Mouse (Mus musculus) left cerebral cortex, adult 11 months (tissue): ENCODE measurements around the gene Ikbke.
"Not testable (repeated sequence)": the region's sequence is repeated elsewhere in the genome, so short reads cannot be mapped to it uniquely, and the experiment has no call there.

Source experiments
- DNase-seq: peaks from one replicate; pipeline ENCODE4 v3.0.0; 2022; ENCODE audit warnings: low spot score

Gene Ikbke

DNA sequence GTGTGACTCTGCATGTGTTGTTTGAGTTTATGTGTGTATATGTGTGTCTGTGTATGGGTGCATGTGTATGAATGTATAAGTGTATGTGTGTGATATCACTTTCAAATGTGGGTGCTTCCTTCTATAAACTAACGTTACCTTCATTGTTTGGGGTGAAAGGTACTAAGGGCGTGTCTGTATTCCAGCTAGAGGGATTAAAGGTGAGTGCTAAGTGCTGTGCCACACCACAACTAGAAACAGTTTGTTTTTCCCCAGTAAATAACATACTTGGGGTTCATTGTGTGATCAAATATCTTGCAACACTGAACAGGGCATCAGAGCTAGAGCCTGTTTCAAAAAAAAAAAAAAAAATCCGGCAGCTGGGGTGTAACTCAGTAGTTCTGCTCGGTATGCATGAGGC lies 2.3 kb upstream of the Ikbke start:
- no peak for DNase-seq

DNA sequence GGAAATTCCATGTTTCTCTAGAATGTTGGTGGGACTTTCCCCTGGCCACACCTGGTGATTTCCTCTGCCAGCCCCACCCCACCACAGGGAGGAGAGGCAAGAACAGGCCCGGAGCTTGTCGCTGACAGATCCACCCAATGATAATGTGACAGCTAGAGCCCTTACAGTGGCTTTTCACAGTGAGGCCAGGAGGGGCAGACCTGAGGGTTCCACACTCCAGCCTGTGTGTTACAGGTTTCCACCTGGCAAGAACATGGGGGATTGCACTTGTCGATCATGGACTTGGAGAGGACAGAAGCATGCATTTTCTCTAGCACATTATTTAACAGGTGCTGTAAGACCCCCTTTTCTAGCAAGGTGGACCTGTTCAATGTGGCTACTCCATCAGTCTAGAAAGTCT lies 874 bp upstream of the Ikbke start:
- DNase-seq: no peak

DNA sequence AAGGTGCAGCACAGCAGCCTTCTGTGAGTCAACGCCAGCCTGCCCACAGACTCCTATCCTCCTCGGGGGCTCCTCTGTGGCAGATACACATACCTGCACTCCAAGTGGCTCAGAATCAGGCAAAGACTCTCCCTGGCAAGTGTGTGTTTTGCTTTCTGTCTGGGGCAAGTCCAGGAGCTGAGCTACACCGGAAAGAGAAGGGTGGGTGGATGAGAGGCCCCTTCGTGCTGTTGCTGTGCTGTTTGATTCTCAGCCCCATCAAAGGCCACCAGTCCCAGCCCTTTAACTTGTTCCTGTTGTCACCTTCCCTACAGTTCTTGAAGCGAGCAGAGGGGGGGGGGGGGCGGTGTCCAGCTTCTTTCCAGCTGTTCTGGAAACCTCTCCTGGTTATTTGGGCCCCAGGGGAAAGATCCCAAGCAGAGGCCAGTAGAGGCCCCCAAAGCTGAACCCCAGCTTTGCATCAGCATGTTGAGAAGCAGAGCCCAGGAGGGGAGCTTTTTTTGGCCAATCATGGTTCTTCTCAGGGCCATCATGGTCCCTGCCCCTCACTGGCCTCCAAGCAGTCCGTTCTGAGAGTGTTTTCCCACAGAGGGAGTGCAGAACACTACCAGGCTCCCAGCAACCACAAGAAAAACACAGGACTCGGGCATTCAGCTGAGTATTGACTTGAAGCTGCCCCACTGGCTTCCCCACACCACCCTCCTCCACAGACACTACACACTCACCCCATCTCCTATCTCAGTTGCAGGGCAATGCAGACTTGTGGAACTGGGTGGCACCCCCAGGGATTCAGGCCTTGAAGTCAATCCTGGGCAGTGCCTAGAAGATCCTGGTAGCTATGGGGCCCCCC lies 575 bp downstream of the Ikbke start:
- DNase-seq: no peak

DNA sequence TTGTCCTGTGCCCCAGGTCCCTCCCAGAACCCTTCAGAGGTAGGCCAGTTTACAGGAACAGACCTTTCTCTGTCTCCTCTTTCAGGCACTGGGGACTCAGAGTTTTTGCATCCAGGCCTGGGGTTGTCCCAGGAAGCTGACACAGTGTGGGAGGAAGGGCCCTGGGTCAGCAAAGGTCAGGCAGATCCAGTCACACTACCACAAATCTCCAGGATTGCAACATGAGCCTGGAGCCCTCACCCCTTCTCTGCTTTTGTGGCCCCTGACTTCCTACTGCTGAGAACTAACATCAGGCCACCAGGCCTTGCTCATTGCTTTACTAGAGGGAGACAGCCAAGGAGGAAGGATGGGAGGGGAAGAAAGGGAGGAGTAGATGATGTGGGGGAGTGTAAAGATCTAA lies 2.6 kb downstream of the Ikbke start:
- DNase-seq: no peak

DNA sequence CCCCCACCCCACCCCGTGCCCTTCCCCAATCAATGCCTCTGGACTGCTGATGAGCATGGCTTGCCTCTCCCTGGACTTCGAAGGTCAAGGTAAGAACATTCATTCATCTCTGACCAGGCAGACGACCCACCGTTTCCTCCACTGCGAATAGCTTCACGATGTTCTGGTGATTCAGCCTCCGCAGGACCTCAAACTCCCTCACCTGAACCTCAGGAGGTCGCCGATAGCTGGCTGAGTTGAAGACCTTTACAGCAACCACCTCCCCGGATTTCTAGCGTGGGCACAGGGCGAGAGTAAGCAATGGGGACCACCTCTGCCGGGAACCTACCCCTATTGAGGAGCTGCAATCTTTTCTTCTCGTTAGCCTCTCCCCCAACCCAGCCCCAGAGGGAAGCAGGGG lies 3.8 kb downstream of the Ikbke start:
- no peak for DNase-seq

DNA sequence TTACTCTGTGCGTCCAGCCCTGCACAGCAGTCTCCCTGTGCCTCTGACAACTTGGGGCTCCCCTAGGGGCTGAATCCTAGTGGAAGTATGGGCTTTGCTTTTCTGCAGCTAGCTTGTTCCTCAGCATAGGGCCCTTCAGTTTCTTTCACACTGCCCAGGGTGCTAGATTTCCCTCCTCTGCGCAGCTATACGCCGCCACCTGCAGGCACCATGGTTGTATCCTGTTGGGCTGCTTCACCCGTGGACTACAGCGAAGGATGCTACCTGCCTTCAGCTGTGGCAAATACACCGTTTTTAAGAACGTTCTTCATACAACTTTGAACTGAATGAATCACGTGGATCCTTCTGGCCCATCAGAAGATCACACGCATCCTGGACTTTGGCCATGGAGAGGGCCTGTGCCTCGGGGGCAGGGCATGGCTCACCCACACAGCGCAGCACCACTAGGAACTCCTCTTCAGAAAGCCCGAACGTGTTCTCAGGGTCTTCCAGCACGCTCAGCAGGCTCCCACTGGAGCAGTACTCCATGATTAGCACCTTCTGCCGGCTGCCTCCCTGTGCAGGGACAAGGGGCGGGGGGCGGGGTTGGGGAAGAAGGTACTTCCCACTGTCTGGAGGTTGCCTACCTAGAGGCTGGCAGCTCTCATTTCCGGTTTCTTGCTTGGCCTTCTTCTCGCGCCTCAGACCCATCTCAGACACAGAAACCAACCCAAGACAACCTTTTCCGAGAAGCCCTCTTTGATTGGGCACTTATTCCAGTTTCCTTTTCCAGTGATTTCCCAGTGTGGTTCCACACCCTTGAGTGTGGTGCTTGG lies 4.5 kb downstream of the Ikbke start:
- no peak for DNase-seq

DNA sequence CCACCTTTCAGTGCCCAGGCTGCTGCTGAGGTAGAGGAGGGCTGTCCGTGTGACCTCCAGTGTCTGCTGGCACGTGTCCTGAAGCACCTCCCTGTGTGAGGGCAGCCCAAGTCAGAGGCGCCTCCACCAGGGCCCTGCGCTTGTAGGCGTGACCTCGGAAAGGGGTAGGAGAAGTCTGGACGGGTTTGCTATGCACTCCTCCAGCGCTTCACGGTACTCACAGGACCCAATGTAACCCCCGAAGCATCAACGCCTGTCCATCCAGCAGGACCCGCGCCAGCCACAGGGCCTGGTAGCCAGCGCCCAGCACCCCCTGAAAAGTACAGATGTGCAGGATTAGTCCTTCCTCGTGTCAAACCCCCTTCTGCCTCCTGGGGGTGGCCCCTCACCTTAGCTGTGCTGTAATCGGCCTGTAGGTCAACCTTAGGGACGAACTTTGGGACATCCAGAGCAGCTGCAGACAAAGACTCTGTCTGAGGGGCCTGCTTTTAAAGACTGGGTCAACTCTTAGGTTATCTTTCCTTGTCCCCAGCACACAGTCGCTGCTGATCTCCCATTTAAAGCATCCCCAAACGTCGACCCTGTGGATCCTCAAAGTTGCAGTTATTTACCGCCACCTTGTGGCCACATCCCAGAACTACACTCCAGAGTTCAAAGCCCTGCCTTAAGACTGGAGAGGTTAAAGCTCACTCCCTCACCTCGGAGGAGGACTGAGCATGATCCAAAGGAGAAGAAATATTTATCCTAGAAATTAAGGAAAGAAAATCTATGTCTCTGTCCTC lies 9.4 kb downstream of the Ikbke start:
- peak; percentile 27 for DNase-seq

DNA sequence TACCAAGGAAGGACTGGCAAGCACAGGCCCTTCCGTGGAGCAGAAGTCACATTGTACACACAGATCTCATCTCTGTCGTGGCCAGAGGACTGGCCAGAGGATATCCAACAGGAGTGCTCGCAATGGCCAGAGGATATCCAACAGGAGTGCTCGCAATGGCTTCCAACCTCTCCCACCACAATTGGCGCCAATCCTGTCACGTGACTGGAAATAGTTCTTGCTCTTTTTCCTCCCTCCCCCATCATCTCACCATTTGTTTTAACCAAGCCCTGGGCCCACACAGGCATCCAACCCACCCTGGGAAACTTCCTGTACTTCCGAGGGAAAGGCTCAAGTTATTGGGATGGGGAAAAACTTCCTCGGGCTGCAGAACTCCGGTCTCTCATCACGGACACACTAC lies 10.6 kb downstream of the Ikbke start:
- DNase-seq: no peak

DNA sequence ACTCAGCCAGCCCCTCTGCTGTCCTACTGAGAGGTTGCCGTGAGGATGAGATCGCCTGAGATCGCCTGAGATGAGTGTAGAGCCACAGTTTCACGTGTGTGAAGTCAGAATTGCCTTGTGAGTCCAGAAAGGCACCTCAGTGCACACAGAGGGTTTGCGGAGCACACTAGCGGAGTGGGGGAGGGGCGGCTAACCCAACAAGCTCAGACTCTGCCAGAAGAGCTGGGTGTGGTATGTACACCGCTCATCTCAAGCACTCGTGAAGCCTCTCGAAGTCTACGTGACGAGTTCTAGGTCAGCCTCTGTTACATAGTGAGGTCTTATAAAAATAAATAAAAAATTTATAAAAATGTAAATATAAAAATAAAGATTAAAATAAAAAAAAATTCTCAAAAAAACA lies 15.5 kb downstream of the Ikbke start:
- no peak for DNase-seq

DNA sequence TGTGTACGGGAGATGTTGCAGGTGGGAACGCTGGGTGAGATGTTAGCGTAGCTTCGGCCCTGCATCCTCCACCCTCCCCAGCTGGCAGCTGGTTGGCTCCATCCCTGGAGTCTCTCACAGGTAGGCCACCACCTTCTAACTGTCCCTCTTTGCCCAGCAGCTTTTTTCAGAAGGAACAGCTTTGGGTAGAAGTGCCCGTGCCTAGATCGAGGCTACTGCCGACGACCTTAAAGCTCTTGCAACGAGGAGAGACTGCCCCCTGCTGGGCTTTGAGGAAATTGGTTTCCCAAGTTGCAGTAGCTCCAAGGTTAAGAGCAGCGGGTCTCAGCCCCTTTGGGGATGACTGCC lies 19.1 kb downstream of the Ikbke start:
- DNase-seq: no peak

DNA sequence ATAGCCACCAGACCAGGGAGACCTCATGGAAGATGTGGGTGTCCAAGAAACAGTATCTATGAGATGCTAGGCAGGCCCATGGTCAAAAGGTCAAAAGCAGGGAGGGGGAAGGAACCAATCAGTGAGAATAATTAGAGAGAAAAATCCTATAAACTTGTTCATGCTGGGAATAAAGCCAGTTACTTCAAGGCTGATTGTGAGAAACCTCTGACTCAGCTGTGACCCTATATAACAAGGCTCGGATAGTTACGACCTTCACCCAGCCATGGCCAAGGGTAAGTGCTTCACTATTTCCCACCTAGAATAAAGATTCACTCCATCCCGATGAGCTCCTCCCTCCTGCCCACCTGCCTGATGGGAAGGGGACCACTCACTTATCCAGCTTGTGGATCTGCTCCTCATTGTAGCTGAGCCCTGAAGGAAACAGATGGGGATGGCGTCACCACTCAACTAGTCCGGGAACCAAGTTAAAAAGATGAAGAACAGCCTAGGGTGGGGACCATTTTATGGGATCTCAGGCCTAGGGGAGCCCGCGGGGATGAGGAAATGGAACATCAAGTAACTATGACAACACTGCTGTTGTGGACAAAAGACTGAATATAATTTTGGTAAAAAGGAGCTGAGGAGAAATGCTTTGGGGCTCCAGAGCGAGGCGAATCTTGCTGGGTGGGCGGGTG lies 19.6 kb downstream of the Ikbke start:
- no peak for DNase-seq

DNA sequence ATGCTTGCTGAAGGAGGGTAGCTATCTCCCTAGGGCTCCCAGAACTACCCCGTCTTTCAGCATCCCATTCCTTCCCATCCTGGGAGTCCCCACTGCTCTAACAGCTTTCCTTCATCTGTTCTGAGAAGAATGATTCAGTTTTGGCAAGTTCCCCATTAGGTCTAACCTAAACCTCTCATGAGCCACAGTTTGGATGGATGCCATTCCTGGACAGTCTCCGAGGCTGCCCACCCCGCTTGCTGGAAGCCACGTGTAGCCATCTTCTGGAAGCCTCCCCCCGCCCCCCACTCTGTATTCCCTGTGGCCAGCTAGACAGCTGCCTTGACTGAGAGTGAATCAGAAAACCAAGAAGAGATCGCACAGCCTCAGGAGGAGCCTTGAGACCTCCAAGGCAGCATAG lies 22.1 kb downstream of the Ikbke start:
- DNase-seq: no peak

DNA sequence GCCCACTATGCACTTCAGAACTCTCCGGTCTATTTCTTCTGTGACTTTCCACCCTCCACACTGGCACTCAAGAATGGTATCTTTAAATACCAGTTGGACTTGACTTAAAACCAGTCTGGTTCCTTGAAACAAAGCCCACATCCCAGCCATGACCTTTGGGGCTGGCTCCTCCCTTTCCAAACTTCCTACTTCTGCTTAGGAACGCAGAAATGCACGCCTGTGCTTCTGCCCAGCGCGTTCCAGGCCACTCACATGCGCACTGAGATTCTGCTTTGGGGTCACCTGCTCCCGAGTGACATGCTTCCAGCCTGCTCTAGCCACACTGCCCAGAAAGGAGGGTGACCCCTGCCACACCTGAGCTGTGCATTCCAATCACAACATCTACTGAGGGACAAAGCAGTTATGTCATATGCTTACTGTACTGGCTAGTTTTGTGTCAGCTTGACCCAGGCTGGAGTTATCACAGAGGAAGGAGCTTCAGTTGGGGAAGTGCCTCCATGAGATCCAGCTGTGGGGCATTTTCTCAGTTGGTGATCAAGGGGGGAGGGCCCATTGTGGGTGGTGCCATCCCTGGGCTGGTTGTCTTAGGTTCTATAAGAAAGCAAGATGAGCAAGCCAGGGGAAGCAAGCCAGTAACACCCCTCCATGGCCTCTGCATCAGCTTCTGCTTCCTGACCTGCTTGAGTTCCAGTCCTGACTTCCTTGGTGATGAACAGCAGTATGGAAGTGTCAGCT lies 26.7 kb downstream of the Ikbke start:
- DNase-seq: not testable (repeated sequence)

DNA sequence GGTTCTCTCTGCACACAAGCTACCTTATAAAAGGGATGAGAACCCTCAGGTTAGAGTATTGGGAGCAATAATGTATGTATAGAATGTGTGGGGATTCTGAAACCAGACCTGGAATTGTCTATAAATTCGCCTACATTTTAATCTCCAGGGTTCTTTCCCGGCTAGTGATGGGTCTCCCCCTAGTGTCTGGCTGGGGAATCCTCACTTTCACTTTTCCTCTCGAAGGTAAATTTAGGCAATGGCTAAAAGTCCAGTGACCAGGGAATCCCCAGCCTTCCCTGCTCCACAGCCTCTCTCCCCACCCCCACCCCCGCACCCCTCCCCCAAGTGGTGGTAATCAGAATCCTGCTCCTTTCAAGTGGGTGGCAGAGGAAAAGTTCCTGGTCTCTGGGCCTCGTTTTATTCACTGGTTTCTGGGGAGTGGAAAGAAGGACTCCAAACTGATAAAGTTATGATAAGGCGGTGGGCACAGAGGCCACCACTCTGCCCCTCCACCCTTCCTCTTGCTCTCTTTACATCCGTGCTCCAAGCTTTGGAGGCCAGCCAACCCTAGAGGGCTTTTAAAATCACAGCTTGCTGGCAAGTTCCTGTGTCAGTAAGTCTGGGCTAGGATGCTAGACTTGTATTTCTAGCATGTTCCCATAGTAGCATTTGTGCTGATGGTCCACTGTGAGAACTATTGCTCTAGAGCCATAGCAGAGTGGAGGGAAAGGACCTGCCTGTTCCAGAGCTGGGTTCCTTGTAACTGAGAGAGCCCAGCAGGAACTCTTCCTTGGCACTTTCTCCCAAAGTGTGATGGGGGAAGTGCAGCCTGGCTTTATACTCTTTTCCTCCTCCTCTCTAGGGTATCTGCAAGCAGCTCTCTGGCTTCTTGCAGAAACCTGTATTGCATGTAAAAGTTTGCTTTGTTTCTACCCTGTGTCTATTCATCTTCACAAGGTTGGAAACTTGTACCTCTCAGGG lies 32.7 kb downstream of the Ikbke start:
- DNase-seq: peak; percentile 46

DNA sequence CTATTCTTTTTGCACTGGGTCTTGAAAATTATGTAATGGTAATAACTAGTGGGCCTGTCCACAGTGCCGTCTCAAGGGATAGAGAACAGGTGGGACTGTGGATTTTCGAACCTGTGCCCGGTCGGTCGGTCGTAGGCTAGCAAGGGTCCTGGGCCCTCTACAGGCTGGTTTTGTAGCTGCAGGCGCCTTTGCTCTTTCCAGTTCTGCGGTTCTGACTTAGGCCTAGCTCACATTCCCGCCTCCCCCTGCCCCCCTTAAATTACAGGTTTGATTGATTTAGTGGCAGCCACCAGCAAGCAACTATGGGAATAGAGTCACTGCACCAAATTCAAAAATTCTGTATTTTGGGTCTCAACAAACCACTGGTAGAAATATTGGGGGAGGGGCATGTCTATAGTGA lies 33.5 kb downstream of the Ikbke start:
- no peak for DNase-seq

DNA sequence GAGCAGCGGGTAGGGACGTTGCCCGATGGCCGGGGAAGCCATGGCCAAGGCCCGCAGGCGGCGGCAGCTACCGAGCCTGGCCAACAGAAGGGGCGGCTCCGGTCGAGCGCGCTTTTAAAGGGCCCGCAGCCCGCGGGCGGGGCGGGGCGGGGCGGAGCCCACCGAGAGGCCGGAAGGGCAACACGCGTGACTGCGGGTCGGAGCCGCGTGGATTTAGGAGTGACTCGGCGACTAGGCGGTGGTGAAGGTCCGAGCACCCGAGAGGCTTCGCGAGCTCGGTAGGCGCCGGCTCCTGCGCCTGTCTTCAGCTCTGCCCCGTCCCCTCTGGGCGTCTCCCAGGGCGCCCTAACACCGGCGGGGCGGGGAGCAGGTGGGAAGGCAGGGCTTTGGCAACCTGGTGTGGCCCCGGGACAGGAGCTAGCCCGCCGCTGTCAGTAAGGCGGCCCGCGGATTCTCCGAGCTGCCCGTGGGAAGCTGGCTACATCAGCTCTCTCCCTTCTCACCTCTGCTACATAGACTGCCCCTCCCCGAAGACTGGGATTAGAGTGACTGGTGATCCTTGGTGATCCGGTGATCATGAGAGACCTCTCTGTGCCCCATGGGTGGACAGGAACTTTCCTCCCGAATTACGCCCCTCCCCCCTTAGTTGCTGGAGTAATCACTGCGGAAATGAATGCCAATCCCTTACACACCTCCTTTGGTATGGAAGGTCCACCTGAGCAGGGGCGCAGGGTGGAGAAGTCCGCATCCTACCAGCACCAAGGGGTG lies 34.1 kb downstream of the Ikbke start, which contains the start of gene Rassf5:
Gene Rassf5, minus strand, starts transcription at position 170 of the 768 bp plus-strand sequence.
- DNase-seq: no peak

DNA sequence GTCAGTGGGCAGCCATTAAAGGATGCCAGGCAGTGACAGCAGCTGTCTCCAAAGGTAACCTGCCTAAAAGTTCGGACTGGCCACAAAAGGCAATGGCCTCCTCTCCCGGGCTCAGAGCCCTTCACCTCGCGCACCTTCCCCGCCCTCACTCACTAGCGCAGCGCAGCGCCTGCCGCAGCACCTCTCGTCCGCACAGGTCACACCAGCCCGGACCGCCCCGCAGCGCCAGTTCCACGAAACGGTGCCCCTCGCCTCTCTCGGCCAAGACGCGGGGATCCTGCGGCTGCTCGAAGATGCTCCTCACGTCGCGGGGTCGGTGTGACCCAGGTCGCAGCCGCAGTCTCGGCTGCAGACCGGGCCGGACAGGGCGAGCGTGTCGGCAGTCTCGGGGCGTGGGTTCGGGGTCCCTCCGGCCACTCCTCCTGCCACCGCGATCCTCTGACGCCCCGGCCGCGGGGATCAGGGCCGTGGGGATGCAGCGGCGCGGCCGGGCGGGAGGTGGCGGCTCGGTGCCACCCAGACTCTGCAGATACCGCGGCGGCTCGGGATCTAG lies 34.8 kb downstream of the Ikbke start:
- DNase-seq: no peak

DNA sequence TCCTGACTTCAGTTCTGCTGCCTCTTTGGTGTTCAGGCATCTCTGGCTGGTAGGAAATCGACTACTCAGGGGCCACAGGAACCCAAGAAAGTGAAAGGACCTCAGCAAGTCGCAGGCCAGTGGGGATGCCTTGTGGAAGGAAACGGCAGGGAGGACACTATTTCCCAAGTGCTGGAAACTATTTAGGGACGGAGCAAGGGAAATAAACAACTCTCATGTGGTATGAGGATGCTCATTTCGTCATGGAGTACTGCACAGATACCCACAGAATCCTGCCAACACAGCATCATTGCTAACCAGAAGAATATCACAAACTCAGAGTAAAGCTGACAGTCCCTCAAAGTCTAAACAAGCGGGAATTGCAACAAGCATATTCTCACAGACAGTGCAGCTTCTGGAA lies 36.5 kb downstream of the Ikbke start:
- DNase-seq: no peak

DNA sequence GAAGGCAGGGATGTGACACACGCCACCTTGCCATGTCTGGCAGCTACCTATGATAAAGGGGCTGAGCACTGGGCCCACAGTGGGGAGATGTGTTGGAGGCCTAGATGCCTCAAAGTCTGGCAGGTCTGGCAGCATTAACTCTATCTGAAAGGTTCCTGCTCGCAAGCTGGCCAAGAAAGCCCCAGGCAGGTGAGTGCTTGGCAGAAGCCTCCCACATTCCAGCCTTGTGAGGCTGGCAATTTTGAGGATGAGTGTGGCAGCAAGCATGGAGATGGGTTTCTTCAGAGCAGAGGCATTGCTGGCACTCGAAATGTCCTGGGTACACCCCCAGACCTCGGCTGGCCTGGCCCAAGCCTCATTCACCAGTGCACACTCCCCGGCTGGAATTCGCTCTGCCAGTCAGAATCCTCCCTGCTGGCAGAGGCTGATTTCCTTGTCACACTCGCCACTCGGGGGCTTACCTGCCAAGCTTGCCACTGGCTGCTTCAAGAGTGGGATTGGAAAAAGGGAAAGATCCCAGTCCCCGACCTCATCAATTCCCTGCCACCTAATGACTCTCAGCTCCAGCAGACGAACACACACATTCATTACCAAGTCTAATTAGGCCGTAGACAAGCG lies 39.7 kb downstream of the Ikbke start:
- no peak for DNase-seq
